Mouse (Mus musculus) testis, adult 2 months (tissue): ENCODE results near the gene Fnbp1.

Experiments used
- CTCF ChIP-seq: fragments of 200-500 bp; IDR thresholded peaks from 2 replicates; pipeline ENCODE4 v1.5.1; 2012; ENCODE audit warnings: low read depth, mild to moderate bottlenecking, inconsistent platforms, low read length, moderate library complexity; ENCODE audit not compliant: control insufficient read depth, insufficient read depth, insufficient replicate concordance
- POLR2A ChIP-seq: fragments of 200-500 bp; IDR thresholded peaks from 2 replicates; pipeline ENCODE4 v1.6.1; 2012; ENCODE audit warnings: low read depth, mild to moderate bottlenecking, inconsistent platforms, low read length, moderate library complexity; ENCODE audit not compliant: control insufficient read depth

DNA sequence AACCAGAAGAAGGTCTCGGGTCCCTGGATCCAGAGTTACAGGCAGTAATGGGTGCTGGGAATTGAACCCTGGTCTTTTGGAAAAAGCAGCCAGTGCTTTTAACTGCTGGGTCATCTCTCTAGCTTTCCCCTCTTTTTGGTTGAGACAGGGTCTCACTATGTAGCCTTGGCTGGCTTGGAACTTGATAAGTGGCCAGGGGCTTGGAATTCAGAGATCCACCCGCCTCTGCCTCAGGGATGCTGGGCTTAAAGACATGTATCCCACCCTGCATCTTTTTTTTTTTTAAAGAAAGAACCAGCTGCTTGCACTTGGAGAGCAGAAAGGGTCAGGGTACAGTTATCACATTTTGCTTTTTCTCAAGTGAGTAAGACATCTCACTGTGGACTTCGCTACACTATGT is 35.8 kb downstream of the Fnbp1 start:
- TF ChIP-seq POLR2A, result no peak
- no peak for TF ChIP-seq CTCF
